Comparison of ENCODE assay signal across 15 mouse cellular contexts in genomic region chr10:111842321-111842775, GRCm38 (mm10).
A peak's percentile ranks its signal among the peaks of the same experiment; 100 is the strongest.
DNase-seq lines count a peak whose midpoint lies in the region; ATAC-seq lines count a peak whose summit lies in the region.
"Had no signal": no experiment of that assay in that cellular context is flagged by ENCODE, and none has a peak within 500 bp of the region (broad histone marks: within the 10 kb centered on the region; RNA-seq: fewer than 3 reads in every experiment).

No protein-coding gene starts in this region.

- peak; percentile 7 for DNase-seq in adrenal gland, postnatal 14 days
- no peak for DNase-seq in adrenal gland, postnatal 4 days (ENCODE audit: low spot score in 2 of 2)
- no peak for DNase-seq in kidney, postnatal 10 days
- DNase-seq in ZHBTc4 (ENCODE audit: low read depth, low spot score) = peak; percentile 79
- no peak for DNase-seq in urinary bladder, adult 2 months (ENCODE audit: low spot score)
- no peak for DNase-seq in spleen, postnatal 10 days (ENCODE audit: low spot score in 2 of 2)
- DNase-seq: cerebellum, adult 9-10 months; gastrocnemius, adult 2 months; left cerebral cortex, postnatal 4 days had no signal

- peak; percentile 74 for ATAC-seq in kidney, embryonic 14.5 days (ENCODE audit: low FRiP score, low TSS enrichment)
- 0 out of 2 replicates have a peak, but pooled peaks have one; percentile 41 for ATAC-seq in limb, embryonic 12.5 days (ENCODE audit: insufficient number of reproducible peaks, insufficient read depth, low FRiP score, low TSS enrichment, low read depth)
- ATAC-seq: intestine, embryonic 16.5 days; midbrain, embryonic 16.5 days had no signal

- peak overlapping the region; percentile 24; the same call in 1 of the 2 replicates for H3K27ac ChIP-seq in kidney, embryonic 14.5 days (ENCODE audit: low read depth, low read length)
- H3K27ac ChIP-seq in limb, embryonic 12.5 days = 0 out of 2 replicates have a peak overlapping the region, but pooled peaks have one; percentile 17
- H3K27ac ChIP-seq: gastrocnemius, adult 2 months; lung, embryonic 15.5 days; stomach, postnatal 0 days had no signal

- H3K9ac ChIP-seq in kidney, embryonic 14.5 days (ENCODE audit: low read depth, low read length) = no peak overlapping the region; the same call in 1 of the 2 replicates
- H3K9ac ChIP-seq in limb, embryonic 12.5 days (replicated peaks) = no peak overlapping the region
- H3K9ac ChIP-seq: lung, embryonic 15.5 days had no signal

- H3K36me3 ChIP-seq in kidney, embryonic 14.5 days (ENCODE audit: control insufficient read depth, insufficient read depth, low read length) = no peaks in the 10 kb centered on the region
- H3K36me3 ChIP-seq in limb, embryonic 12.5 days = no peaks in the 10 kb centered on the region
- H3K36me3 ChIP-seq: lung, embryonic 15.5 days had no signal

- WGBS in kidney, embryonic 14.5 days = 24% methylated on average over 11 of the region's 11 CpGs
- 54% methylated on average over 11 of the region's 11 CpGs for WGBS in limb, embryonic 12.5 days

- no peak overlapping the region for H3K4me3 ChIP-seq in kidney, embryonic 14.5 days (ENCODE audit: low read length)
- H3K4me3 ChIP-seq in limb, embryonic 12.5 days (replicated peaks) = no peak overlapping the region
- H3K4me3 ChIP-seq: gastrocnemius, adult 2 months; lung, embryonic 15.5 days had no signal

- H3K9me3 ChIP-seq in kidney, embryonic 14.5 days (ENCODE audit: control insufficient read depth, low read length) = no peaks in the 10 kb centered on the region
- H3K9me3 ChIP-seq in limb, embryonic 12.5 days = no peaks in the 10 kb centered on the region
- H3K9me3 ChIP-seq: lung, embryonic 15.5 days had no signal

- H3K27me3 ChIP-seq in kidney, embryonic 14.5 days (ENCODE audit: control insufficient read depth, insufficient read depth, low read length) = no peaks in the 10 kb centered on the region
- H3K27me3 ChIP-seq in limb, embryonic 12.5 days = no peaks in the 10 kb centered on the region
- H3K27me3 ChIP-seq: lung, embryonic 15.5 days had no signal

- peaks cover 16% of the 10 kb centered on the region for H3K4me1 ChIP-seq in kidney, embryonic 14.5 days (ENCODE audit: control insufficient read depth, insufficient read depth, low read length)
- H3K4me1 ChIP-seq in limb, embryonic 12.5 days (replicated peaks) = peaks cover 18% of the 10 kb centered on the region

- no peak overlapping the region for H3K4me2 ChIP-seq in kidney, embryonic 14.5 days (replicated peaks; ENCODE audit: low read depth, low read length)
- no peak overlapping the region for H3K4me2 ChIP-seq in limb, embryonic 12.5 days
- H3K4me2 ChIP-seq: lung, embryonic 15.5 days had no signal

Comparison
In these comparisons a context has a peak if more than half of its experiments do, and no peak if none do; other contexts are left out.
1. DNase-seq: peak in adrenal gland, postnatal 14 days (single experiment) and ZHBTc4 (single experiment); none in adrenal gland, postnatal 4 days (0 of 2), kidney, postnatal 10 days (single experiment), urinary bladder, adult 2 months (single experiment) and spleen, postnatal 10 days (0 of 2).